Mouse (Mus musculus) megakaryocyte, embryonic 14.5 days (primary cell): ENCODE measurements around the gene Fbn1.

ENCODE experiments used
- FLI1 ChIP-seq: IDR thresholded peaks from 2 replicates; pipeline ENCODE4 v1.6.1; 2012; ENCODE audit warnings: low read length, inconsistent platforms, mixed read lengths
- GATA1 ChIP-seq: IDR thresholded peaks from 3 replicates; pipeline ENCODE4 v1.6.1; 2012; ENCODE audit warnings: mixed read lengths, low read length, inconsistent platforms, borderline replicate concordance

DNA sequence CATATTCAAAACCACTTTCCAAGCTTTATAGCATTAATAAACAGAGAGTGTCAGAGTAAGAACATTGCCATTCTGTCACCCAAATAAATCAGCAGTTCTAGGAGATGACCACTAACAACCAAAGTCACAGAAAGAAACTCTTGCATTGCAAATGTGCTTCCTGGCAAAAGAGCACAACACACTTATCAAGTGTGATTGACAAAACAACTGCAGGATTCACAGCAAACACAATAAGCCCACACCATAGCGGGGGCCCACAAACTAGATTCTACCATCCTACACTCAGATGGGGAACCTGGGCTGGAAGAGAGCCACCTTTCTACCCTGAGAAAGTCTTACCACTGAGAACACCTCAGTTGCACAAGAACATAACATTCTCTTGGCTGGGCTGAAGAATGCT, 17.8 kb downstream of the Fbn1 start:
- TF ChIP-seq GATA1: no peak
- no peak for TF ChIP-seq FLI1
